11 mouse cellular contexts compared by ENCODE assay signal in genomic region chr16:30992568-30992967, GRCm38 (mm10).
DNase-seq lines count a peak whose midpoint lies in the region; ATAC-seq and TF ChIP-seq lines count a peak whose summit lies in the region.
"Had no signal": no experiment of that assay in that cellular context is flagged by ENCODE, and none has a peak within 500 bp of the region (broad histone marks: within the 10 kb centered on the region; RNA-seq: fewer than 3 reads in every experiment).

No protein-coding gene starts in this region.

- 56% methylated on average over 5 of the region's 5 CpGs for WGBS in lung, embryonic 14.5 days
- WGBS in midbrain, embryonic 14.5 days, result 38% methylated on average over 5 of the region's 5 CpGs

- no peak overlapping the region for H3K4me2 ChIP-seq in lung, embryonic 14.5 days
- no peak overlapping the region for H3K4me2 ChIP-seq in midbrain, embryonic 14.5 days (ENCODE audit: low read length)
- H3K4me2 ChIP-seq: limb, embryonic 12.5 days; neural tube, embryonic 12.5 days had no signal

- no peaks in the 10 kb centered on the region for H3K9me3 ChIP-seq in lung, embryonic 14.5 days (ENCODE audit: low read depth, low read length)
- no peaks in the 10 kb centered on the region for H3K9me3 ChIP-seq in midbrain, embryonic 14.5 days (ENCODE audit: control insufficient read depth, low read length)
- H3K9me3 ChIP-seq: limb, embryonic 12.5 days; neural tube, embryonic 12.5 days had no signal

- H3K4me1 ChIP-seq in lung, embryonic 14.5 days (ENCODE audit: insufficient read depth), result no peaks in the 10 kb centered on the region
- no peaks in the 10 kb centered on the region; the same call in 1 of the 2 replicates for H3K4me1 ChIP-seq in midbrain, embryonic 14.5 days (ENCODE audit: control insufficient read depth, insufficient read depth, low read length)

- ATAC-seq in cerebellum, adult (ENCODE audit: insufficient number of reproducible peaks, low FRiP score, low TSS enrichment), result peak; percentile 78
- no peak for ATAC-seq in lung, embryonic 14.5 days (ENCODE audit: insufficient read depth)
- no peak for ATAC-seq in midbrain, embryonic 14.5 days (ENCODE audit: low FRiP score, low TSS enrichment)
- ATAC-seq: Patski had no signal

- no peak overlapping the region for H3K4me3 ChIP-seq in lung, embryonic 14.5 days (ENCODE audit: low read depth, low read length)
- no peak overlapping the region for H3K4me3 ChIP-seq in midbrain, embryonic 14.5 days (replicated peaks; ENCODE audit: low read depth, low read length)
- H3K4me3 ChIP-seq: limb, embryonic 12.5 days; neural tube, embryonic 12.5 days had no signal

- no peaks in the 10 kb centered on the region for H3K36me3 ChIP-seq in lung, embryonic 14.5 days (ENCODE audit: insufficient read depth)
- no peaks in the 10 kb centered on the region for H3K36me3 ChIP-seq in midbrain, embryonic 14.5 days (ENCODE audit: control insufficient read depth, insufficient read depth, low read length)
- H3K36me3 ChIP-seq: limb, embryonic 12.5 days; neural tube, embryonic 12.5 days had no signal

- no peaks in the 10 kb centered on the region for H3K27me3 ChIP-seq in lung, embryonic 14.5 days (ENCODE audit: insufficient read depth, low read length)
- H3K27me3 ChIP-seq in midbrain, embryonic 14.5 days (ENCODE audit: control insufficient read depth, insufficient read depth, low read length), result no peaks in the 10 kb centered on the region
- H3K27me3 ChIP-seq: limb, embryonic 12.5 days; neural tube, embryonic 12.5 days; Patski had no signal

- no peak for TF ChIP-seq CTCF in lung, embryonic 14.5 days (IDR thresholded peaks at IDR 0.05; ENCODE audit: low read depth)

- DNase-seq in cerebellum, postnatal 4 days (ENCODE audit: low spot score in 2 of 2), result no peak
- DNase-seq in lung, embryonic 14.5 days, result peak; percentile 57
- no peak for DNase-seq in lung, postnatal 14 days
- DNase-seq in heart, postnatal 4 days, result peak; percentile 40
- no peak for DNase-seq in midbrain, embryonic 14.5 days
- no peak for DNase-seq in right cerebral cortex, postnatal 14 days
- no peak for DNase-seq in urinary bladder, adult 2 months (ENCODE audit: low spot score)

- no peak overlapping the region for H3K9ac ChIP-seq in lung, embryonic 14.5 days
- H3K9ac ChIP-seq in midbrain, embryonic 14.5 days (replicated peaks; ENCODE audit: low read length), result no peak overlapping the region
- H3K9ac ChIP-seq: limb, embryonic 12.5 days; neural tube, embryonic 12.5 days had no signal

- H3K27ac ChIP-seq in lung, embryonic 14.5 days (ENCODE audit: low read depth), result 0 out of 2 replicates have a peak overlapping the region, but pooled peaks have one; percentile 15
- peak overlapping the region; percentile 50 for H3K27ac ChIP-seq in midbrain, embryonic 14.5 days (replicated peaks; ENCODE audit: low read depth, low read length)
- H3K27ac ChIP-seq: limb, embryonic 12.5 days; neural tube, embryonic 12.5 days had no signal

Comparison
In these comparisons a context has a peak if more than half of its experiments do, and no peak if none do; other contexts are left out.
1. DNase-seq: peak in lung, embryonic 14.5 days (single experiment) and heart, postnatal 4 days (single experiment); none in cerebellum, postnatal 4 days (0 of 2), lung, postnatal 14 days (single experiment), midbrain, embryonic 14.5 days (single experiment), right cerebral cortex, postnatal 14 days (single experiment) and urinary bladder, adult 2 months (single experiment).